Mouse (Mus musculus): ENCODE data around the gene Col25a1.

GRCm38 (mm10) chr3:130187588-130187987, 56.3 kb downstream of the Col25a1 start:
- TF ChIP-seq CTCF (IDR thresholded peaks at IDR 0.05; ENCODE audit: borderline replicate concordance, insufficient read depth, low read depth, low read length) (no peak), POLR2A (IDR thresholded peaks at IDR 0.05; ENCODE audit: borderline replicate concordance, insufficient read depth, low read length) (no peak)
